Mouse (Mus musculus) testis, adult 2 months (tissue): Measurements from ENCODE around the gene Sgtb.

Experiments used
- CTCF ChIP-seq: fragments of 200-500 bp; IDR thresholded peaks from 2 replicates; pipeline ENCODE4 v1.5.1; 2012; ENCODE audit warnings: low read depth, mild to moderate bottlenecking, inconsistent platforms, low read length, moderate library complexity; ENCODE audit not compliant: control insufficient read depth, insufficient read depth, insufficient replicate concordance
- POLR2A ChIP-seq: fragments of 200-500 bp; IDR thresholded peaks from 2 replicates; pipeline ENCODE4 v1.6.1; 2012; ENCODE audit warnings: low read depth, mild to moderate bottlenecking, inconsistent platforms, low read length, moderate library complexity; ENCODE audit not compliant: control insufficient read depth

DNA sequence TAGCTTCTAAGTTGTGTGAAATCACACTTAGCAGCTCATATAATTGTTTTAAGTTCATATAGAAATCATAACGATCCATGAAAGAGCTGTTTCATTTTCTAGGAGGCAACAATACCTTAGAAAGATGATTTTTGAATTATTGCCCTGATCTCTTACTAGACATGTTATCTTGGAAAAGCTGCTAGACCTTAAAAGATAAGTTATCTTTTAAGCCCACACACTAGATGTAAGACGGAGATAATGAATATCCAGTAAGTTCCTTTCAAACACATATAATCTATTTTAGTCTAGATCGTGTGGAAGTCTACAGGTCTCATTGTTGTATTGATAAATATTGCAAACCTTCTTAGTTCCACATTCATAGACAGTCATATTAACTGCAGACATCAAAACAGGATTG is 67.3 kb downstream of the Sgtb start:
- TF ChIP-seq POLR2A (no peak), CTCF (no peak)
